Mouse (Mus musculus): Measurements from ENCODE around the gene Gabpb1.

DNA sequence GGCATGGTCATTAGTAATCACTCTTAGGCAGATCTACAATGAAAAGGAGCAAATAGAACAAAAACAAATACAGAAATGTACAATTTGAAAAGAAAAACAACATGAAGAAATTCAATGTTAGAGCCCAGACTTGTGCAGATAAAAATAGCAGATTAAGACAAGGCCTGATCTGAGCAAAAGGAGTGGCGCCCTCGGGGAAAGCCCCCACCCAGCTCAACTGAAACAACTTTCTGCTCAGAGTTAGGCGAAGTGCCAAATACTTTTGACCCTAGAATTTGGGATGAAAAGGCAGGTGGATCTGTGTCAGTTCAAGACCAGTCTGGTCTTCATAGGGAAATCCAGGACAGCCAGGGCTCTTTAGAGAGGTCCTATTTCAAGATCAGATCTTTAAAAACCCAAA lies 10.2 kb downstream of the Gabpb1 start:
- TF ChIP-seq CTCF (IDR thresholded peaks at IDR 0.05; ENCODE audit: low read depth, low read length): no peak
- TF ChIP-seq POLR2A (IDR thresholded peaks at IDR 0.05; ENCODE audit: extremely low read depth, insufficient read depth, low read length): no peak

All from liver, adult 2 months (tissue).